Mouse (Mus musculus): ENCODE results near the gene Efcc1. TPM values are rescaled to one million over a fixed set of nuclear protein-coding genes. Genes with fewer than 3 reads are reported as not detected.

Efcc1 gene
- total RNA-seq, 1 experiment from 2014 or later: 14.8 TPM

- peak in 1 of 2 experiments; percentile 26; a peak in 2 of 4 replicates for ATAC-seq (replicated peaks in 1 of 2; ENCODE audit: insufficient read depth in 1 of 2, low FRiP score in 2 of 2, low TSS enrichment in 1 of 2, low read depth in 1 of 2, poor library complexity in 2 of 2, severe bottlenecking in 2 of 2)
These were observed 9.2 kb downstream of the Efcc1 start for GRCm38 (mm10) chr6:87739898-87740297.

DNA sequence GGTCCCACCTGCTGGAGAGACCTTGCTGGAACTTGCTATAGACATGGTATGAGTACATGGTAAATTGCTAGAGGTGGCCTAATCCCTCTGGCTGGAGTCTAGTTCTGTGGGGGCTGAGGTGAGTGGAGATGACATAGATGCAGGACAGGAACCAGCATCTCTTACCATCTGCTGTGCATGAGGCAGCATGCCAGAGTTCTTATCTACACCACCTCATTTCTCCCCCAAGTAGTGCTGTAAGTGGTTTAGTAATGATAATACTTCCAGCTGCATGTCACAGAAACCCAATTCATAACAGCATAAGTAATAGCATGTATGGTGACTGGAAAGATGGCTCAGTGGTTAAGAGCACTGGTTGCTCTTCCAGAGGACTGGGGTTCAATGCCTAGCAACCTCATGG lies 9.8 kb downstream of the Efcc1 start:
- peak; percentile 18 to 19; a peak in 1 of 4 replicates for ATAC-seq (replicated peaks in 1 of 2; ENCODE audit: insufficient read depth in 1 of 2, low FRiP score in 2 of 2, low TSS enrichment in 1 of 2, low read depth in 1 of 2, poor library complexity in 2 of 2, severe bottlenecking in 2 of 2)

DNA sequence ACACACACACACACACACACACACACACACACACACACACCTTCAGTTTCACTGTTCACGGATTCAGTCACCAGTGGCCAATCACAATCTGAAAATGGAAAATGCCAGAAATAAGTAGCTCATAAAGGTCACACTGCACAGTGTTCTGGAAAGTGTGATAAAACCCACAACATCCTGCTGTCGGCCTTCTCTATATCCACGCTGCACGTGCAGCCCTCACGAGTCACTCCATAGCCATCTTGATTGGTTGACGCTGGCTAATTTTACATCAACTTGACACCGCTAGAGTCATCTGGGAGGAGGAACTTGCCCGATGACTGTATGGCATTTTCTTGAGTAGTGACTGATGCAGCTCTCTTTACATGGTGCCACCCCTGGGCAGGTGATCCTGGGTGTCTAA lies 11.3 kb downstream of the Efcc1 start:
- ATAC-seq (replicated peaks in 1 of 2; ENCODE audit: insufficient read depth in 1 of 2, low FRiP score in 2 of 2, low TSS enrichment in 1 of 2, low read depth in 1 of 2, poor library complexity in 2 of 2, severe bottlenecking in 2 of 2): peak in 1 of 2 experiments; percentile 33; a peak in 2 of 4 replicates

- ATAC-seq (replicated peaks in 1 of 2; ENCODE audit: insufficient read depth in 1 of 2, low FRiP score in 2 of 2, low TSS enrichment in 1 of 2, low read depth in 1 of 2, poor library complexity in 2 of 2, severe bottlenecking in 2 of 2): no peak
These were observed 12.1 kb downstream of the Efcc1 start for GRCm38 (mm10) chr6:87742804-87743203.

DNA sequence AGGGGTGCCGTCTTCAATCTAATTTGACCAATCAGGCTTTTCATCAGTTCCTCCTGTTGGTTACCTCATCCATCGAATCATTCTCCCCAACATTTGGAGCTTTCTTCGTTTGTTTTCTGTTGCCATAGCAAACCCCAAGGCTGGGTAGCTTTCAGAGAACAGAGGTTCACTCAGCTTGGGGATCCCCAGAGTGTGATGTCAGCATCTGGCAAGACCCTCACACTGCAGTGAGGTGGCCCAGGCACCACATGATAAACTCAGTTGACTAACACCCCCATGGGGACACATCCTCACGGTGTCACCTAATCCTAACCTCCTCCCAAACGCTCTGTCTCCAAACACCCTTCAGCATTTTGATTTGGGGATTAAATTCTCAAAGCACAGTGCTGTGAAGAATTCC lies 12.6 kb downstream of the Efcc1 start:
- no peak for ATAC-seq (replicated peaks in 1 of 2; ENCODE audit: insufficient read depth in 1 of 2, low FRiP score in 2 of 2, low TSS enrichment in 1 of 2, low read depth in 1 of 2, poor library complexity in 2 of 2, severe bottlenecking in 2 of 2)

DNA sequence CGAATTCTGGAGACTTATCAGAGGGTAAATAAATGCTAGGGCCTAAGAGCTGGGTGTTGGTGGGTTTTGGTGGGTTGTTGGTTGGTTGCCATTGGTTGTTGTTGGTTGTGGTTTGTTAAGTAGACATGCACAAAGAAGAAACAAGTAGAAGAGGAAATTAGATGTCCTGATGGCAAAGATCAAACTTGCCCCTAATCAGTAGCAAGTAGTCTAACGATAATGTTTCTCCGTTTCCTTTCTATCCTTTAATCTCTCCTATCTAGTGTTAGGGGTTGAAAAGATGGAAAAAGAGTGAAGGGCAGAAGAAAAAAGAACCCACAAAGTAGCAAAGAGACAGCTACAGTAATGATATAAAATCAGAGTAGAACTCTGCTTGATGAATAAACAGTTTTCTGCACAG lies 14.0 kb downstream of the Efcc1 start:
- ATAC-seq (replicated peaks in 1 of 2; ENCODE audit: insufficient read depth in 1 of 2, low FRiP score in 2 of 2, low TSS enrichment in 1 of 2, low read depth in 1 of 2, poor library complexity in 2 of 2, severe bottlenecking in 2 of 2): no peak

GRCm38 (mm10) chr6:87745301-87745700 lies 14.6 kb downstream of the Efcc1 start:
- no peak for ATAC-seq (replicated peaks in 1 of 2; ENCODE audit: insufficient read depth in 1 of 2, low FRiP score in 2 of 2, low TSS enrichment in 1 of 2, low read depth in 1 of 2, poor library complexity in 2 of 2, severe bottlenecking in 2 of 2)

DNA sequence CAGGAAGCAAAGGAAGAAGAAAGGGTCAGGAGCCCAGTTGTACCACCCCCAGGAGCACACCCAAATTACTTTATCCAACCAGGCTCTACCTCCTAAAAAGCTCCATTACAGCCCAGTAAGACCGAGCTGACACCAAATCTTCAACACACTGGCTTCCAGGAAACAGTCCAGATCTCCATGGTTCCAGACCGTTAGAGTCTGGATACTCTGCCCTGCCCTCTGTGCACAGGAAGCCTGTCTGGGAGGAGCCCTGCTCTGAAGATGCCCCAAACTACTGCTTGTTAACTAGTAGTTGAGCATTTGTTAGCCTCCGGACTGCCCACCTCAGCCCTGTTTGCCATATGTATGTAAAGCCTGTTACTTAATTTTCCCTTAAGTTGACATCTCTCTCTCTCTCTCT lies 15.4 kb downstream of the Efcc1 start:
- ATAC-seq (replicated peaks in 1 of 2; ENCODE audit: insufficient read depth in 1 of 2, low FRiP score in 2 of 2, low TSS enrichment in 1 of 2, low read depth in 1 of 2, poor library complexity in 2 of 2, severe bottlenecking in 2 of 2): no peak

GRCm38 (mm10) chr6:87746849-87747248 lies 16.2 kb downstream of the Efcc1 start:
- no peak for ATAC-seq (replicated peaks in 1 of 2; ENCODE audit: insufficient read depth in 1 of 2, low FRiP score in 2 of 2, low TSS enrichment in 1 of 2, low read depth in 1 of 2, poor library complexity in 2 of 2, severe bottlenecking in 2 of 2)

- 0 out of 4 replicates have a peak, but pooled peaks of 1 of the 2 experiments have one; percentile 34 for ATAC-seq (replicated peaks in 1 of 2; ENCODE audit: insufficient read depth in 1 of 2, low FRiP score in 2 of 2, low TSS enrichment in 1 of 2, low read depth in 1 of 2, poor library complexity in 2 of 2, severe bottlenecking in 2 of 2)
These were observed 17.4 kb downstream of the Efcc1 start for GRCm38 (mm10) chr6:87748078-87748477.

DNA sequence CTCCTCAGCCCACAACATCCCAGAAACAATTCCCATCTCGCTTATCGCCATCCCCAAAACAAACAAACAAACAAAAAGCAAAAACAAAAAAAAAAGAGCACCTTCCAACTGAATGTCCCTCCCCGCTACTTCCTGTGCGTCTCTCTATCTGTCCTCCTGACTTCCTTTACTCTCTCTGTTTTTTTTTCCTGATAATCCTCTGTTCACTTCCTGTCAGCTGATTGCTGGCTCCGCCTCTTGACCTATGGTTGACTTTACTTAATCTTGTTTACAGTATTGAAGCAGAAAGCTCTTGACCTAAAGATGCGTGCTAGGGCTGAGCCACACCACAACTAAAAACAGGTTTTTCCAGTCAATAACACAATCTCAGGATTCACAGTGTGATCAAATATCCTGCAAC lies 17.9 kb downstream of the Efcc1 start:
- no peak for ATAC-seq (replicated peaks in 1 of 2; ENCODE audit: insufficient read depth in 1 of 2, low FRiP score in 2 of 2, low TSS enrichment in 1 of 2, low read depth in 1 of 2, poor library complexity in 2 of 2, severe bottlenecking in 2 of 2)

DNA sequence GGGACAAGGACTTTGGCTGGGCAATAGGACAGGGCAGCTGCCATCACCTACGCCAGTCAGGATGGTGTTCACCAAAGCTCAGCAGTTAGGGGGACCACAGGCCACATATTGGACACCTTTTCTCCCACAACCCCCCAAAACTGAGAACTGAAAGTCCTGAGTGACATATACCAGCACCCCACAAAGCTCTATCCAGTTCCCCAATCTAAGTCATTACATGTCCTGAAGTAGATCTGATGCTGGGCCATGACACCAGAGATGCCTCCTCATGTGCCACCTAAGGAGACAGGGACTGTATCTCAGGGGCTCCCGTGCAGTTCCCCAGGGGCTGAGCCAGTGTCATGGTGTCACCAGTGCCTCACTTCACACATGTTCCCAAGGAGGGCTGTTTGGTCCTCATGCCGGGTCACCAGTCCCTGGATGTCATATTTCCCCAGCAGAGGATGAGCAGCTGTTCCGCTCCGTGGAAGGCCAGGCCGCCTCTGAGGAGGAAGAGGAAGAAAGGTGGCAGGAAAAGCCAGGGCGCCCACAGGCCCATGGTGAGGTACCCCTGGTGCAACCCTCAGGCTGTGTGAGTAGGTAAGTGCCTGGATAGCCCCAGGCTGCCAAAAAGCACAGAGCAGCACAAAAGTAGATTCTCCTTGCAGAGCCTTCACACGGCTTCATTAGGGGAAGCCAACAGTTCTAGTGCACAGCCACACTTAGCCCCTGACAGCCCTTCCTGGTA lies 19.7 kb downstream of the Efcc1 start:
- ATAC-seq (replicated peaks in 1 of 2; ENCODE audit: insufficient read depth in 1 of 2, low FRiP score in 2 of 2, low TSS enrichment in 1 of 2, low read depth in 1 of 2, poor library complexity in 2 of 2, severe bottlenecking in 2 of 2): peak in 1 of 2 experiments; percentile 39; a peak in 2 of 4 replicates

GRCm38 (mm10) chr6:87751574-87751973 lies 20.9 kb downstream of the Efcc1 start:
- no peak for ATAC-seq (replicated peaks in 1 of 2; ENCODE audit: insufficient read depth in 1 of 2, low FRiP score in 2 of 2, low TSS enrichment in 1 of 2, low read depth in 1 of 2, poor library complexity in 2 of 2, severe bottlenecking in 2 of 2)

- ATAC-seq (replicated peaks in 1 of 2; ENCODE audit: insufficient read depth in 1 of 2, low FRiP score in 2 of 2, low TSS enrichment in 1 of 2, low read depth in 1 of 2, poor library complexity in 2 of 2, severe bottlenecking in 2 of 2): no peak
These were observed 24.5 kb downstream of the Efcc1 start for GRCm38 (mm10) chr6:87755196-87755595.

DNA sequence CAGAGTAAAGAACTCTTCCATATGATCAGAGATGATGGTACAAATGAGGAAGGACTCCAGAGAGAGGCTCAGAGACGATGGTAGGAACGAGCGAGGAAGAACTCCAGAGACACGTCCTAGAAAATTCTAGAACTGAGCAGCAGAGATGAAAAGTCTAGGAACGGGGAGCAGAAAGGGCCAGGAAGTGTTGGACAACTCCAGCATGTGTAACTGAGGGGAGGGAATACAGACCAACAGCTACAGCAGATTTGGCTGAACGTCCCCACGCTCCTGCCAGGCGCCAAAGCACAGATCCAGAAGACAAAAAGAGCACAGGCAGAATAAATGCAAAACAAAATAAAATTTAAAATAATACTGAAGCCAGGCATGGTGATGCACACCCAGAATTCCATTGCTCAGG lies 26.2 kb downstream of the Efcc1 start:
- ATAC-seq (replicated peaks in 1 of 2; ENCODE audit: insufficient read depth in 1 of 2, low FRiP score in 2 of 2, low TSS enrichment in 1 of 2, low read depth in 1 of 2, poor library complexity in 2 of 2, severe bottlenecking in 2 of 2): no peak

GRCm38 (mm10) chr6:87759404-87759803 lies 28.7 kb downstream of the Efcc1 start:
- ATAC-seq (replicated peaks in 1 of 2; ENCODE audit: insufficient read depth in 1 of 2, low FRiP score in 2 of 2, low TSS enrichment in 1 of 2, low read depth in 1 of 2, poor library complexity in 2 of 2, severe bottlenecking in 2 of 2): no peak

- ATAC-seq (replicated peaks in 1 of 2; ENCODE audit: insufficient read depth in 1 of 2, low FRiP score in 2 of 2, low TSS enrichment in 1 of 2, low read depth in 1 of 2, poor library complexity in 2 of 2, severe bottlenecking in 2 of 2): no peak
These were observed 29.2 kb downstream of the Efcc1 start for GRCm38 (mm10) chr6:87759850-87760249.

GRCm38 (mm10) chr6:87762161-87762560 lies 31.5 kb downstream of the Efcc1 start:
- ATAC-seq (replicated peaks in 1 of 2; ENCODE audit: insufficient read depth in 1 of 2, low FRiP score in 2 of 2, low TSS enrichment in 1 of 2, low read depth in 1 of 2, poor library complexity in 2 of 2, severe bottlenecking in 2 of 2): no peak

Measured in hematopoietic stem cell, adult 5-6 weeks (primary cell).